Mouse (Mus musculus) liver, adult 2 months (tissue): ENCODE data around the gene Zfp991.
"Not testable (repeated sequence)": the region's sequence is repeated elsewhere in the genome, so short reads cannot be mapped to it uniquely, and the experiment has no call there.

Source experiments
- CTCF ChIP-seq: fragments of 200-500 bp; IDR thresholded peaks from 2 replicates; pipeline ENCODE4 v1.5.1; 2011; ENCODE audit warnings: low read depth, low read length, control low read depth
- POLR2A ChIP-seq: fragments of 200-500 bp; IDR thresholded peaks from 2 replicates; pipeline ENCODE4 v1.6.1; 2011; ENCODE audit warnings: low read length, control low read depth; ENCODE audit not compliant: insufficient read depth; ENCODE audit errors: extremely low read depth

- TF ChIP-seq CTCF, POLR2A: not testable (repeated sequence)
These were observed 82.4 kb downstream of the Zfp991 start for GRCm38 (mm10) chr4:147214233-147214632.
